Mouse (Mus musculus) layer of hippocampus, adult 2 months (tissue): ENCODE data around the gene Lrrc8d. TPM values are rescaled to one million over a fixed set of nuclear protein-coding genes. Genes with fewer than 3 reads are reported as not detected.
A peak's percentile ranks its signal among the peaks of the same experiment; 100 is the strongest.

Experiments used
- DNase-seq, 2 experiments: peaks; one replicate each; pipeline ENCODE4 v3.0.0; 2022; ENCODE audit warnings: low spot score in 2 of 2
- H3K27ac ChIP-seq: fragments of 200-600 bp; 2 replicates; pipeline ENCODE4 v1.8.1; 2022
- H3K4me3 ChIP-seq: fragments of 200-600 bp; 2 replicates; pipeline ENCODE4 v1.8.1; 2022; ENCODE audit warnings: mild to moderate bottlenecking
- CTCF ChIP-seq: fragments of 200-600 bp; conservative IDR thresholded peaks from 2 replicates; pipeline ENCODE4 v1.8.1; 2022; ENCODE audit warnings: antibody characterized with exemption, mild to moderate bottlenecking, moderate library complexity
- total RNA-seq, 2 experiments: library from RNA; stranded (reverse); gene quantifications; 2 replicates each; pipeline ENCODE4 v1.2.3; 2021

The Lrrc8d gene
- total RNA-seq, 2 experiments from 2014 or later, result 49.9 to 52.7 TPM

- TF ChIP-seq CTCF, result no peak
- Histone ChIP-seq H3K27ac (no peak overlapping the region), H3K4me3 (no peak overlapping the region)
- DNase-seq, result no peak
These were observed 124.5 kb downstream of the Lrrc8d start for GRCm38 (mm10) chr5:105824282-105824681.

- TF ChIP-seq CTCF, result no peak
- H3K4me3 ChIP-seq, result no peak overlapping the region
- H3K27ac ChIP-seq, result no peak overlapping the region
- DNase-seq, result no peak
These were observed 125.1 kb downstream of the Lrrc8d start for GRCm38 (mm10) chr5:105824827-105825226.

GRCm38 (mm10) chr5:105826916-105827510 is 127.2 kb downstream of the Lrrc8d start:
- no peak overlapping the region for H3K4me3 ChIP-seq
- no peak overlapping the region for H3K27ac ChIP-seq
- no peak for DNase-seq
- no peak for TF ChIP-seq CTCF

GRCm38 (mm10) chr5:105828050-105828449 is 128.3 kb downstream of the Lrrc8d start:
- no peak for TF ChIP-seq CTCF
- DNase-seq, result no peak
- no peak overlapping the region for H3K27ac ChIP-seq
- H3K4me3 ChIP-seq, result no peak overlapping the region

GRCm38 (mm10) chr5:105829008-105829586 is 129.3 kb downstream of the Lrrc8d start:
- no peak for DNase-seq
- TF ChIP-seq CTCF, result no peak
- no peak overlapping the region for H3K4me3 ChIP-seq
- H3K27ac ChIP-seq, result no peak overlapping the region

GRCm38 (mm10) chr5:105832140-105832539 is 132.4 kb downstream of the Lrrc8d start:
- TF ChIP-seq CTCF, result peak; percentile 49
- Histone ChIP-seq H3K27ac (no peak overlapping the region), H3K4me3 (no peak overlapping the region)
- DNase-seq, result no peak

- TF ChIP-seq CTCF, result no peak
These were observed 134.2 kb downstream of the Lrrc8d start for GRCm38 (mm10) chr5:105833923-105834322.

GRCm38 (mm10) chr5:105836006-105836405 is 136.2 kb downstream of the Lrrc8d start:
- no peak for TF ChIP-seq CTCF
- DNase-seq, result no peak
- H3K27ac ChIP-seq, result no peak overlapping the region
- H3K4me3 ChIP-seq, result no peak overlapping the region

More at GRCm38 (mm10) chr5:105833923-105834322, 134.2 kb downstream of the Lrrc8d start:
- DNase-seq, result no peak
- no peak overlapping the region for H3K27ac ChIP-seq
- H3K4me3 ChIP-seq, result no peak overlapping the region

- DNase-seq, result no peak
- no peak overlapping the region for H3K27ac ChIP-seq
- H3K4me3 ChIP-seq, result no peak overlapping the region
- TF ChIP-seq CTCF, result no peak
These were observed 140.1 kb downstream of the Lrrc8d start for GRCm38 (mm10) chr5:105839740-105840310.

GRCm38 (mm10) chr5:105844044-105844753 is 144.4 kb downstream of the Lrrc8d start:
- Histone ChIP-seq H3K27ac (no peak overlapping the region), H3K4me3 (no peak overlapping the region)
- DNase-seq, result no peak
- TF ChIP-seq CTCF, result no peak

- Histone ChIP-seq H3K4me3 (no peak overlapping the region), H3K27ac (no peak overlapping the region)
- peak; percentile 61 for TF ChIP-seq CTCF
- DNase-seq, result no peak
These were observed 145.3 kb downstream of the Lrrc8d start for GRCm38 (mm10) chr5:105845041-105845440.

- H3K27ac ChIP-seq, result no peak overlapping the region
- no peak for DNase-seq
- no peak for TF ChIP-seq CTCF
- no peak overlapping the region for H3K4me3 ChIP-seq
These were observed 148.0 kb downstream of the Lrrc8d start for GRCm38 (mm10) chr5:105847726-105848125.

GRCm38 (mm10) chr5:105849222-105849621 is 149.5 kb downstream of the Lrrc8d start:
- Histone ChIP-seq H3K4me3 (no peak overlapping the region), H3K27ac (no peak overlapping the region)
- DNase-seq, result no peak
- TF ChIP-seq CTCF, result no peak
